Mouse (Mus musculus) erythroblast, adult 5-6 weeks (primary cell): ENCODE data around the gene Trim47. TPM values are rescaled to one million over a fixed set of nuclear protein-coding genes. Genes with fewer than 3 reads are reported as not detected.

ENCODE experiments used
- ATAC-seq: replicated peaks from 2 replicates; pipeline ENCODE4 v1.8.0; 2016; ENCODE audit warnings: moderate number of reproducible peaks, mild to moderate bottlenecking, moderate TSS enrichment, inconsistent platforms; ENCODE audit not compliant: poor library complexity, low FRiP score, severe bottlenecking
- total RNA-seq, 2 experiments: library from RNA; stranded (forward) in 1 of 2; stranded (reverse) in 1 of 2; fragments of 150-400 nt in 1 of 2; fragments of 200-764, 138-1000 nt in 1 of 2; gene quantifications; 2 replicates each; pipeline versions ENCODE4 v1.2.3 to v1.2.4; 2015 to 2017; ENCODE audit warnings: low replicate concordance in 2 of 2

Trim47 gene
- total RNA-seq, 2 experiments from 2014 or later, result 2.5 TPM; not detected in 1

- ATAC-seq, result no peak
Observed at GRCm38 (mm10) chr11:116109441-116110081, 17.4 kb downstream of the Trim47 start.

- ATAC-seq, result no peak
Observed at GRCm38 (mm10) chr11:116108464-116109137, 18.4 kb downstream of the Trim47 start.

- ATAC-seq, result no peak
Observed at GRCm38 (mm10) chr11:116107777-116108285, 19.2 kb downstream of the Trim47 start.

DNA sequence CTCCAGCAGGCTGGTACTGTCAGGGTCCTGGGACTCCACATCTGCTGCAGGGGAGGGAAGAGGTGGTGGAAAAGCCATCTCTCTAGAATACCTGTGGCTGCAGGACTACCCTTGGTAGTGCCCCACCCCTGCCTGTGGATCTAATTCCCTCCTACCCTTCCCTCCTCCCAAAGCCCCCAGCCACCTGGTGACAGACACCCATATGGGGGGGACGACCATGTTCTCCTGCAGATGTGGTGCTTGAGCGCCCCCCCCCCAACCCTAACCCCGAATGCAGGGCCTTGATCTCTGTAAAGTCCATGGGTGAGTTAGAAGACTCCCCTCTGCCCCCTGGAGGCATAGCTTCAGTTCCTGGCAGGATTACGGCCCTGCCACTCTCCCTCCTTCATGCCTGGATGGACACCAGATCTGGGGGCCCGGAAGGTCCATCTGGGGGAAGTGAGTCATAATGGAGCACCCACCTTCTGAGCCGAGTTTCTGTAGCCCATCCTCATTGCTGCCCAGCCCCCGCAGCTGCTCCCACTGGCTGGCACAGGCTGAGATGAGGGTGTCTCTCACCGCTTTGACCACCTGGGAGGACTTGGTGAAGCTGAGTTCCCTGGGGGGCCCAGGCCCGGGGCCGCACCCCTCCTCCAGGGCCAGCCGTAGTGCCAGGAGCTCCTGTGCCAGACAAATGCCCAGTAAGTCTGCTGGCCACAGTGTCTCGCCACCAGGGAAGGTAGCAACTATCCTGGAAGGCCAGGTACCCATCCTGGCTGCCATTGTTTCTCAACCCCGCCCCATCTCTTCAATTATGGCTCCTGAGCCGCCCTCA, 19.8 kb downstream of the Trim47 start:
- no peak for ATAC-seq

- ATAC-seq, result no peak
Observed at GRCm38 (mm10) chr11:116106154-116106962, 20.7 kb downstream of the Trim47 start.

GRCm38 (mm10) chr11:116105065-116105464, 21.9 kb downstream of the Trim47 start:
- ATAC-seq, result no peak

DNA sequence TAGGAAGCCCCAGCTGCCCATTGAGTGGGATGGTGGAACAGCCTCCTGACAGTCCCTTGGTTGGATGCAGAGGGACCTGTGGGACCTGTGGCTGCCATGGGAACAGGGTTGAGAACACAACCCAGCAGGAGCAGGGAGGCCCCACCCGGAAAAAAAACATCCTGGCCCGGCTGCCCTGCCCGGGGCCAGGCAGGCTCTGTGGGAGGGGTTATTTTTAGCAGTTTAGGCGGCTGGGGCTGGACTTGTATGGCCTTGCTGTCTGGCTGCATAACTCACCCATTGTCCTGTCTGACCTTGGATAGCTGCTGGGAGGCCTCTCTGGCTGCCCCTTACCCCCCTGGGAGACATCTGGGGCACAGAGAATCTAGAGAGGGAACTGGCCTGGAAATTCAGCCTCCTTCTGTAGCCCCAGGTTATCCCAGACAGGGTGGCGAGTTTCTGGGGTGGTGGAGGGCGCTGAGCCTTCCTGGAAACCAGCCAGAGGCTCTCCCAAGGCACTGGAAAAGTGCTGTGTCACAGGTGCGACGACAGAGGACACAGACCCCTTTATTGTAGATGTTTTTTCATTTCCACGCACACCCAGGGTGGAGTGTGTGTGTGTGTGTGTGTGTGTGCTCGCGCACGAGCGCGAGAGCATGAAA, 22.9 kb downstream of the Trim47 start:
- peak; percentile 21; the same call in 1 of the 2 replicates for ATAC-seq

DNA sequence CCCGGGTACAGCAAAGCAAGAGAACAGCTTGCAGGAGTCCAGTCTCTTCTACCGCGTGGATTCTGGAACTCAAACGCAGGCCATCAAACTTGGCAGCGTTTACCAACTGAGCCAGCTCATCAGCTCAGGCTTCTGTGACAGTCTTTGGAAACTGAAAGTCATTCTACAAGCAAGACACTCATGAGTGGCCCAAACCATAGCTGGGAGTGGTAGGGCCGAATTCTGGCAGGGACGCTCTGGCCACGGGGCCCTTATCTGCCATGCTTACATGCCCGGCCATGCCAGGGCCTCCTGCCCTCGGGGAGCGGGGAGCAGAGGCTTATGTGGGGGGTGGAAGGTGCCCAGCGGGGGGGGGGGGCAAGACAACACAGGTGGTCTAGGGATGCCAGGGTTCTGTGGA, 23.4 kb downstream of the Trim47 start:
- ATAC-seq, result no peak

DNA sequence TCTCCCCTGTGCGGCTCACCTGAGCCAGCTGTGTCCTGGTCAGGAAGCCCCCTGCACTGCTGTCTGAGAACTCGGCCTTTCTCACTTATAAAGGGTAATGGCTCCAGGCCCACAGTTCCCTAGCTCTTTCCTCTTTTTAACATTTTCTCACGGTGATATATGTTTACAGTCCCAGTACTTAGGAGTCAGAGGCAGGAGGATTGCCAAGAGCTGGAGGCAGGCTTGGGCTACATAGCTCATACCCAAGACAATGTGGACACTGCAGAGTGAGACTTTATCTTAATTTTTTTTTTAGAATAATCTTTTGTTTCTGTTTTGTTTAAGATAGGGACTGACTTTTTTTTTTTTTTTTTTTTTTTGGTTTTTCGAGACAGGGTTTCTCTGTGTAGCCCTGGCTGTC, 24.5 kb downstream of the Trim47 start:
- ATAC-seq, result no peak

GRCm38 (mm10) chr11:116101931-116102381, 25.1 kb downstream of the Trim47 start:
- no peak for ATAC-seq

- no peak for ATAC-seq
Observed at GRCm38 (mm10) chr11:116100839-116101238, 26.2 kb downstream of the Trim47 start.

- no peak for ATAC-seq
Observed at GRCm38 (mm10) chr11:116100385-116100784, 26.6 kb downstream of the Trim47 start.

GRCm38 (mm10) chr11:116099462-116099861, 27.5 kb downstream of the Trim47 start:
- no peak for ATAC-seq

DNA sequence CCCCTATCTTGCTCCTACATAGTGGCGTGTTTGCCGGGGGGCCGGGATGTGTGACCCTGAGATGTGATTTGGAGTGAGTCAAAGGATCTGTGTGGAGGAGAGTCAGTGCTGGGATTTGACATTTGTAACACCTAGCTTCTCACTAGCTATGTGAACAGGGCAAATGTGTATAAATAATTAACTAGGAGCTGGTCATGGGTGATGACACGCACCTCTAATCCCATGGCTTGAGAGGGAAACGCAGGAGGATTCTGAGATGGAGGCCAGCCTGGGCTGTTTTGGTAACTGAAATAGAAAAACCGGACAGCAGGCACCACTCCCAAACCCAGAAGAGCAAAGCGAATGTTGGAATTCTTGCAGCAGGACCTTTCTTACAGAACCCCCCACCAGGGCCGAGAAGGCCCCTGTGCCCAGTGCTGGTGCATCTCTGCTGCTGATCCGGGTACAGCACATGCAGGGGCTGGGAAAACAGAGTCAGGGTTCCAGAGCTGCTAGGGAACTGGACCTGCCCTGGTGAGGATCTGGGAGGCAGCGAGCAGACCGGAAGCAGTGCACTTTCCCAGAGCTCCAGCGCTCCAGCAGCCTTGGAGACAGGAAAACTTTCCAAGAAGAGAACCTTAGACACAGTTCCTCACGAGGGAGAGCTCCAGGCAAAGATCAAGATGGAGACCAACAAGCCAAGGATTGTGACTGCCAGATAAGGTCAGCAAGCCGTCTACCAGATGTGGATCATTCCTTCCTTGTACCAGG, 28.1 kb downstream of the Trim47 start:
- no peak for ATAC-seq

DNA sequence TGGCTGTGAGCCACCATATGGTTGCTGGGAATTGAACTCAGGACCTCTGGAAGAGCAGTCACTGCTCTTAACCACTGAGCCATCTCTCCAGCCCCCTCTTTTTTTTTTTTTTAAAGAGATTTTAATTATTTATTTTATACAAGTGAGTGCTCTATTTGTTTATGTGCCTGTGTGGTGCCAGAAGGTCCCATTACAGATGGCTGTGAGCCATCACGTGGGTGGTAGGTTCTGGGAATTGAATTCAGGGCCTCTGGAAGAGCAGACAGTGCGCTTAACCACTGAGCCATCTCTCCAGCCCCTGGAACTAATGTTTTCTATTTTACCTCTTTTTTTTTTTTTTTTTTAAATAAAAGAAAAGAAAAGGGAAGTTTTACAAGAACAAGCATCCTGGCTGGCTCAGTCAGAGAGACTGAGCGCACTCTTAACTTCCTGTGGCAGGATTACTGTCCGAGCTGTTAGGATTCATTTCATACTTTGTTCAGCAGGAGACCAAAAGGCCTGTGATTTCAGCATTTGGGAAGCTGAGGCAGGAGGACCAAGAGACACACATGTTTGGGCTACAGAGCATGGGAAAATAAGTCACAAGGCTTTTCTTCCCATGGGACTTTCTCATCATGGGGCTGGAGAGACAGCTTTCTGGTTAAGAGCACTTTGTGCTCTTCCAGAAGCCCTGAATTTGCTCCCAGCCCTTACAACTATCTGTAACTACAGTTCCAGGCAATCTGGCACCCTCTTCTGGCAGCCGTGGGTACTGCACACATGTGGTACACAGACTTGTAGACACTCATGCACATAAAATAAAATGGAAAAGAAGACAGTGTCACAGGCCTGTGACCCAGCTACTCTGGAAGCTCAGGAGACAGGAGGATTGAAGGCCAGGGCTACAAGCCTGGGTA, 30.5 kb downstream of the Trim47 start:
- ATAC-seq, result 0 out of 2 replicates have a peak, but pooled peaks have one; percentile 31

DNA sequence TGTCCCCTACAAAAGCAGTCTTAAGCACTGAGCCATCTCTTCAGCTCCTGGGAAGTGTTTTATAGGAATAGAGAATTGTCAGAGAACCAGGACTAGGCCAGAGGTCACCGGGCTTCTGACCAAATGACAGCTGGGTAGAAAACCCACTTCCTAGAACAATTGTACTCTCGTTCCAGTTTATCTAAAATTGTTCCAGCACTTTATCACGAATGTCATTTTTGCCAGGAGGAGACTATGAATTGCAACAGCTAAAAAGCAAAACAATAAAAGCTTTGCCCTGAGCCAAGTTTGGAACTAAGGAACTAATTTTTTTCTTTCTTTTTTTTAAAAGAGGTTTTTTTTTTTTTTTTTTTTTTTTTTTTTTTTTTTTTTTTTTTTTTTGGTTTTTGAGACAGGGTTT, 31.4 kb downstream of the Trim47 start:
- ATAC-seq, result no peak

DNA sequence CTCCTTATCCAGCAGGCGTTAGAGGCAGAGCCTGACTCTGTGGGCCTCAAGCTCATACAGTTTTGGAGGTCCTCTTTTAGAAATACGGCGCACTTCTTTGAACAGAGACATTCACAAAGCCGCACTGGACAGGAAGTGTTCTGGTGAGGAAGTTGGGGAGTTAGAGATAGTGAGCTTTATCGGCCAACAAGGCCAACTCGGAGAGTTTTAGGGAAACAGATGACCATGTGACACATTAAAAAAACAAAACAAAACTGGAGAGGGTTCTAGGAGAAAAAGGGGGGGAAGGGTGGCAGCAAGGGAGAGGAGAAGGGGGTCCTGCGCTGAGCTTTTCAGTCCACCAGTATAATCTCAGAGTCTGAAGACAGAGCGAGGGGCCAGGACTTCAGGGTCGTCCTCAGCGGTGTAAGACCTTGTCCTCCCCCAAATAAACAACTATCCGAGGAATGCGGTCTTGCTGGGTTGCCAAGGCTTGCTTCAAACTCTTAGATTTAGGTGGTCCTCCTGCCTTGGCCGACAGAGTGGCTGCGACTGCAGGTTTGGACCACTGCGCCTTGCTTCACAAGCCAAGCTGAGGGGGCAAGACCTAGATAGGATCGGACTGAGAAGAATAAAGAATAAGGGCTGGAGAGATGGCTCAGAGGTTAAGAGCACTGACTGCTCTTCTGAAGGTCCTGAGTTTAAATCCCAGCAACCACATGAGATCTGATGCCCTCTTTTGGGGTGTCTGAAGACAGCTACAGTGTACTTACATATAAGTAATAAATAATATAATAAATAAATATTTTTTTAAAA, 33.0 kb downstream of the Trim47 start:
- ATAC-seq, result no peak
